Mouse (Mus musculus): ENCODE data around the gene Eef1g.

DNA sequence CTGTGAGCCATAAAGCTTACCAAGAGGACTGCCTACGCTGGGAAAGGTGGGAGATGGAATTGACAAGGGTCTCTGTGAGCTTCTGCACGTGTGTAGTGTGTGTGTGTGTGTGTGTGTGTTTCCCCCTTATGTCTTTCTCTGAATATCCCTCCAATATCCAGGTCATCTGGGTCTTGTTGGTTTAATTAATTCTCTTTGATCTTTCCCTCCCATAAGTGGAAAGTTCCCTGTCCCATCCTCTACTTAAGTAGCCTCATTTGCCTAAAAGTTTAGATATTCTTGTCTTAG, 26.7 kb downstream of the Eef1g start:
- TF ChIP-seq TAL1 (IDR thresholded peaks at IDR 0.05; ENCODE audit: low read length) (no peak), GATA1 (IDR thresholded peaks at IDR 0.05; ENCODE audit: low read length) (no peak)
